In genomic region chr2:21665721-21666120, GRCm38 (mm10) we compare ENCODE assay signal across 19 mouse cellular contexts.
DNase-seq lines count a peak whose midpoint lies in the region; TF ChIP-seq lines count a peak whose summit lies in the region.
"Had no signal": no experiment of that assay in that cellular context is flagged by ENCODE, and none has a peak within 500 bp of the region (broad histone marks: within the 10 kb centered on the region; RNA-seq: fewer than 3 reads in every experiment).

No protein-coding gene starts in this region.

- peak in 1 of 2 experiments; percentile 4 for DNase-seq in layer of hippocampus, adult 2 months (ENCODE audit: low spot score in 2 of 2)
- DNase-seq in layer of hippocampus, adult 11-12 months (ENCODE audit: low spot score) = no peak
- DNase-seq in left cerebral cortex, adult 2 months (ENCODE audit: extremely low spot score in 1 of 2, low spot score in 2 of 2) = no peak
- no peak for DNase-seq in left cerebral cortex, postnatal 4 days
- DNase-seq in brain, adult 2 months (ENCODE audit: low read depth, low spot score) = peak; percentile 65
- DNase-seq in telencephalon, adult 2 months (ENCODE audit: low read depth, low spot score) = peak; percentile 82
- DNase-seq in ovary, postnatal 14 days (ENCODE audit: low spot score) = no peak
- DNase-seq: adrenal gland, adult 2 months; adrenal gland, postnatal 10 days; adrenal gland, postnatal 25 days; cerebellum, adult 11-12 months; cerebellum, adult 2 months; cerebellum, adult 9-10 months; cerebellum, postnatal 10 days; cerebellum, postnatal 25 days had no signal

- intact Hi-C loops in left cerebral cortex, adult 2 months (cut with DNase I) = loop anchor here (5.0 kb wide), 2 partner anchors 62 to 298 kb away; partner anchors contain the start of gene Gpr158
- intact Hi-C loops in left cerebral cortex, postnatal 4 days (cut with DNase I) = no loop called here

- peak overlapping the region; percentile 67 for H3K27ac ChIP-seq in layer of hippocampus, adult 2 months
- H3K27ac ChIP-seq in left cerebral cortex, adult 2 months = peak overlapping the region; percentile 82
- H3K27ac ChIP-seq: embryonic facial prominence, embryonic 10.5 days; embryonic facial prominence, embryonic 12.5 days; forebrain, embryonic 13.5 days; forebrain, embryonic 15.5 days had no signal

- TF ChIP-seq CTCF in layer of hippocampus, adult 2 months (conservative IDR thresholded peaks at IDR 0.05) = no peak
- no peak for TF ChIP-seq CTCF in left cerebral cortex, adult 2 months (IDR thresholded peaks at IDR 0.05)

- no peak overlapping the region for H3K4me3 ChIP-seq in layer of hippocampus, adult 2 months
- no peak overlapping the region for H3K4me3 ChIP-seq in left cerebral cortex, adult 2 months
- H3K4me3 ChIP-seq: embryonic facial prominence, embryonic 10.5 days; embryonic facial prominence, embryonic 12.5 days; forebrain, embryonic 13.5 days; forebrain, embryonic 15.5 days had no signal

Comparison
In these comparisons a context has a peak if more than half of its experiments do, and no peak if none do; other contexts are left out.
1. DNase-seq: peak in brain, adult 2 months (single experiment) and telencephalon, adult 2 months (single experiment); none in layer of hippocampus, adult 11-12 months (single experiment), left cerebral cortex, adult 2 months (0 of 2), left cerebral cortex, postnatal 4 days (single experiment) and ovary, postnatal 14 days (single experiment).